Mouse (Mus musculus) limb, embryonic 13.5 days (tissue): ENCODE results near the gene Cnot6. TPM values are rescaled to one million over a fixed set of nuclear protein-coding genes. Genes with fewer than 3 reads are reported as not detected.

Experiments
- ATAC-seq: fragments of 200-750 bp; cut with Nextera tagmentation; 2 replicates; pipeline ENCODE4 v1.8.0; 2017; ENCODE audit warnings: low read depth, moderate number of reproducible peaks, moderate TSS enrichment; ENCODE audit not compliant: low FRiP score
- H3K27ac ChIP-seq: fragments of 300-500 bp; sonication (generic); 2 replicates; pipeline ENCODE4 v1.5.1; 2015; ENCODE audit warnings: inconsistent platforms, mild to moderate bottlenecking, moderate library complexity
- H3K27me3 ChIP-seq: fragments of 300-500 bp; sonication (generic); 2 replicates; pipeline ENCODE4 v1.6.1; 2015; ENCODE audit warnings: mild to moderate bottlenecking, inconsistent platforms
- H3K36me3 ChIP-seq: fragments of 300-500 bp; sonication (generic); 2 replicates; pipeline ENCODE4 v1.6.1; 2015; ENCODE audit warnings: inconsistent platforms, mild to moderate bottlenecking, moderate library complexity
- H3K4me1 ChIP-seq: fragments of 300-500 bp; sonication (generic); 2 replicates; pipeline ENCODE4 v1.6.1; 2015; ENCODE audit warnings: inconsistent platforms
- H3K4me2 ChIP-seq: fragments of 300-500 bp; sonication (generic); replicated peaks from 2 replicates; pipeline ENCODE4 v1.6.1; 2015; ENCODE audit warnings: inconsistent platforms, mild to moderate bottlenecking, moderate library complexity
- H3K4me3 ChIP-seq: fragments of 300-500 bp; sonication (generic); 2 replicates; pipeline ENCODE4 v1.5.1; 2015; ENCODE audit warnings: moderate library complexity, mild to moderate bottlenecking, inconsistent platforms
- H3K9ac ChIP-seq: fragments of 300-500 bp; sonication (generic); 2 replicates; pipeline ENCODE4 v1.6.1; 2015; ENCODE audit warnings: mild to moderate bottlenecking, inconsistent platforms
- H3K9me3 ChIP-seq: fragments of 300-500 bp; sonication (generic); 2 replicates; pipeline ENCODE4 v1.6.1; 2016; ENCODE audit warnings: inconsistent platforms
- WGBS: fragments of 180-500 bp; shearing (Covaris S2); methylation state at CpG from one replicate; pipeline ENCODE4 v1.1.7; 2015; 5-methylcytosine and 5-hydroxymethylcytosine counted together
- polyA plus RNA-seq: library from polyadenylated mRNA; unstranded; fragments of >200 nt; fragmentation: Nextera tagmentation; extraction: Ambion mirVana; gene quantifications from 2 replicates; pipeline ENCODE4 v1.2.1, GENCODE M21; 2015

The Cnot6 gene
- polyA plus RNA-seq, 1 experiment from 2014 or later, result 64.8 TPM

GRCm38 (mm10) chr11:49734771-49735170 lies 22.2 kb upstream of the Cnot6 start:
- 0 out of 2 replicates have a peak, but pooled peaks cover 4% of the 10 kb centered on the region for H3K4me1 ChIP-seq
- H3K27me3 ChIP-seq, result no peaks in the 10 kb centered on the region
- whole genome bisulfite sequencing, result 81% methylated on average over 11 of the region's 11 CpGs
- no peak overlapping the region for H3K27ac ChIP-seq
- H3K4me2 ChIP-seq, result no peak overlapping the region
- no peaks in the 10 kb centered on the region for H3K36me3 ChIP-seq
- H3K9ac ChIP-seq, result no peak overlapping the region
- no peaks in the 10 kb centered on the region for H3K9me3 ChIP-seq
- ATAC-seq, result no peak
- H3K4me3 ChIP-seq, result no peak overlapping the region

- 88% methylated on average over 5 of the region's 5 CpGs for WGBS
- no peak for ATAC-seq
- Histone ChIP-seq H3K4me1 (no peaks in the 10 kb centered on the region), H3K9ac (no peak overlapping the region), H3K36me3 (no peaks in the 10 kb centered on the region), H3K4me2 (no peak overlapping the region), H3K9me3 (no peaks in the 10 kb centered on the region), H3K27ac (no peak overlapping the region), H3K4me3 (no peak overlapping the region), H3K27me3 (no peaks in the 10 kb centered on the region)
These were observed 17.9 kb upstream of the Cnot6 start for GRCm38 (mm10) chr11:49730275-49730948.

GRCm38 (mm10) chr11:49727877-49728276 lies 15.4 kb upstream of the Cnot6 start:
- no peak overlapping the region for H3K27ac ChIP-seq
- no peaks in the 10 kb centered on the region for H3K4me1 ChIP-seq
- ATAC-seq, result no peak
- H3K4me3 ChIP-seq, result no peak overlapping the region
- no peaks in the 10 kb centered on the region for H3K27me3 ChIP-seq
- H3K9me3 ChIP-seq, result no peaks in the 10 kb centered on the region
- no peak overlapping the region for H3K4me2 ChIP-seq
- no peaks in the 10 kb centered on the region for H3K36me3 ChIP-seq
- 16% methylated on average over 3 of the region's 3 CpGs for WGBS
- H3K9ac ChIP-seq, result no peak overlapping the region

- H3K27me3 ChIP-seq, result no peaks in the 10 kb centered on the region
- no peak overlapping the region for H3K27ac ChIP-seq
- no peak for ATAC-seq
- no peaks in the 10 kb centered on the region for H3K36me3 ChIP-seq
- WGBS, result 65% methylated on average over 8 of the region's 8 CpGs
- no peak overlapping the region for H3K9ac ChIP-seq
- H3K4me2 ChIP-seq, result no peak overlapping the region
- no peaks in the 10 kb centered on the region for H3K4me1 ChIP-seq
- H3K4me3 ChIP-seq, result no peak overlapping the region
- no peaks in the 10 kb centered on the region for H3K9me3 ChIP-seq
These were observed 14.3 kb upstream of the Cnot6 start for GRCm38 (mm10) chr11:49726800-49727199.

GRCm38 (mm10) chr11:49724676-49725075 lies 12.2 kb upstream of the Cnot6 start:
- Histone ChIP-seq H3K4me2 (no peak overlapping the region), H3K4me1 (no peaks in the 10 kb centered on the region), H3K27ac (no peak overlapping the region), H3K36me3 (0 out of 2 replicates have a peak, but pooled peaks cover 2% of the 10 kb centered on the region), H3K9me3 (no peaks in the 10 kb centered on the region), H3K4me3 (no peak overlapping the region), H3K27me3 (no peaks in the 10 kb centered on the region), H3K9ac (no peak overlapping the region)
- no peak for ATAC-seq
- WGBS, result 58% methylated on average over 2 of the region's 2 CpGs

GRCm38 (mm10) chr11:49723281-49723680 lies 10.8 kb upstream of the Cnot6 start:
- H3K9ac ChIP-seq, result no peak overlapping the region
- 77% methylated on average over 2 of the region's 2 CpGs for WGBS
- ATAC-seq, result no peak
- no peak overlapping the region for H3K4me2 ChIP-seq
- no peaks in the 10 kb centered on the region for H3K27me3 ChIP-seq
- H3K36me3 ChIP-seq, result 0 out of 2 replicates have a peak, but pooled peaks cover 3% of the 10 kb centered on the region
- H3K9me3 ChIP-seq, result no peaks in the 10 kb centered on the region
- no peak overlapping the region for H3K27ac ChIP-seq
- H3K4me1 ChIP-seq, result no peaks in the 10 kb centered on the region
- no peak overlapping the region for H3K4me3 ChIP-seq

- Histone ChIP-seq H3K4me2 (no peak overlapping the region), H3K36me3 (0 out of 2 replicates have a peak, but pooled peaks cover 3% of the 10 kb centered on the region), H3K9ac (no peak overlapping the region), H3K4me3 (no peak overlapping the region), H3K4me1 (no peaks in the 10 kb centered on the region), H3K27me3 (no peaks in the 10 kb centered on the region), H3K27ac (no peak overlapping the region), H3K9me3 (no peaks in the 10 kb centered on the region)
- no peak for ATAC-seq
- WGBS, result 76% methylated on average over 6 of the region's 6 CpGs
These were observed 10.2 kb upstream of the Cnot6 start for GRCm38 (mm10) chr11:49722692-49723091.

- Histone ChIP-seq H3K4me2 (no peak overlapping the region), H3K4me1 (no peaks in the 10 kb centered on the region), H3K9me3 (no peaks in the 10 kb centered on the region), H3K27ac (no peak overlapping the region), H3K36me3 (0 out of 2 replicates have a peak, but pooled peaks cover 3% of the 10 kb centered on the region), H3K27me3 (no peaks in the 10 kb centered on the region), H3K9ac (no peak overlapping the region), H3K4me3 (no peak overlapping the region)
- WGBS, result 97% methylated on average over 1 of the region's 1 CpGs
- no peak for ATAC-seq
These were observed 8.8 kb upstream of the Cnot6 start for GRCm38 (mm10) chr11:49721358-49721757.

- no peak overlapping the region for H3K4me2 ChIP-seq
- H3K9me3 ChIP-seq, result no peaks in the 10 kb centered on the region
- no peak overlapping the region for H3K27ac ChIP-seq
- no peaks in the 10 kb centered on the region for H3K27me3 ChIP-seq
- no peaks in the 10 kb centered on the region for H3K4me1 ChIP-seq
- no peak for ATAC-seq
- WGBS, result 88% methylated on average over 8 of the region's 8 CpGs
- H3K9ac ChIP-seq, result no peak overlapping the region
- no peak overlapping the region for H3K4me3 ChIP-seq
- H3K36me3 ChIP-seq, result 0 out of 2 replicates have a peak, but pooled peaks cover 3% of the 10 kb centered on the region
These were observed 7.1 kb upstream of the Cnot6 start for GRCm38 (mm10) chr11:49719466-49720151.

- WGBS, result 30% methylated on average over 20 of the region's 20 CpGs
These were observed 1.1 kb upstream of the Cnot6 start for GRCm38 (mm10) chr11:49713336-49714334.

GRCm38 (mm10) chr11:49711981-49712554 lies 455 bp downstream of the Cnot6 start:
- peak overlapping the region; percentile 87 for H3K27ac ChIP-seq
- H3K4me3 ChIP-seq, result peak overlapping the region; percentile 88
- ATAC-seq, result peak; percentile 69
- peak overlapping the region; percentile 69 for H3K4me2 ChIP-seq
- H3K9me3 ChIP-seq, result no peaks in the 10 kb centered on the region
- H3K36me3 ChIP-seq, result peaks cover 12% of the 10 kb centered on the region
- no peaks in the 10 kb centered on the region for H3K27me3 ChIP-seq
- peak overlapping the region; percentile 98 for H3K9ac ChIP-seq
- under 1% methylated on average over 63 of the region's 70 CpGs for WGBS
- H3K4me1 ChIP-seq, result peaks cover 36% of the 10 kb centered on the region

More at GRCm38 (mm10) chr11:49713336-49714334, 1.1 kb upstream of the Cnot6 start:
- H3K9me3 ChIP-seq, result no peaks in the 10 kb centered on the region
- peaks cover 34% of the 10 kb centered on the region for H3K4me1 ChIP-seq
- ATAC-seq, result no peak
- H3K27ac ChIP-seq, result peak overlapping the region; percentile 87
- no peaks in the 10 kb centered on the region for H3K27me3 ChIP-seq
- H3K4me3 ChIP-seq, result peak overlapping the region; percentile 88
- peak overlapping the region; percentile 72 for H3K4me2 ChIP-seq
- H3K9ac ChIP-seq, result peak overlapping the region; percentile 65
- H3K36me3 ChIP-seq, result peaks cover 4% of the 10 kb centered on the region; the same call in 1 of the 2 replicates
